Mouse (Mus musculus): ENCODE measurements around the gene Atxn1. TPM values are rescaled to one million over a fixed set of nuclear protein-coding genes. Genes with fewer than 3 reads are reported as not detected.
A peak's percentile ranks its signal among the peaks of the same experiment; 100 is the strongest.

The Atxn1 gene
- total and polyA plus RNA-seq, 3 experiments = 8.0 to 13.1 (median 9.7) TPM

DNA sequence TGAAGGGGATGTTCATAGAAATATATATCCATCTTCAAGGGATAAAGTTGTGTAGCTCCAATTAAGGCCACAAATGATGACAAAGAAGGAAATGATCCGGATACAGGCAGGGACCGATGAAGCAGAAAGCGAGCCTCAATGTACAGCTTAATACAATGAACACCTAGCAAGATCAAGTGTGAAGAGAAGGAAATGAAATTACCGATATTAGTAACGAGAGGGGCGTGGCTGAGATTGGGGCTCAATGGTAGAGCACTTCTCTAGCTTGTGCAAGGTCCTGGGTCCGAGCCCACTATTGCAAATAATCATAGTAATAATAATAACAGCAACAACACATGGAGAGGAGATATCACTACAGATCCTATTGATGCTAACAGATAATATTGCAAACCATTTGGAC is 54.5 kb downstream of the Atxn1 start (continued):
- no peak for TF ChIP-seq NELFE (IDR thresholded peaks at IDR 0.05; ENCODE audit: low read depth, low read length)
- no peak for TF ChIP-seq ZC3H11A (IDR thresholded peaks at IDR 0.05; ENCODE audit: low read depth, low read length)
- TF ChIP-seq E2F4 (IDR thresholded peaks at IDR 0.05; ENCODE audit: insufficient replicate concordance, low read depth, low read length) = no peak
- no peak for TF ChIP-seq UBTF (IDR thresholded peaks at IDR 0.05; ENCODE audit: low read depth, low read length)
- TF ChIP-seq CHD2 (IDR thresholded peaks at IDR 0.05; ENCODE audit: low read length) = no peak
- TF ChIP-seq MAX (IDR thresholded peaks at IDR 0.05; ENCODE audit: low read length) = no peak
- no peak for TF ChIP-seq KAT2A (IDR thresholded peaks at IDR 0.05; ENCODE audit: insufficient replicate concordance, low read length)
- no peak for TF ChIP-seq TCF12 (IDR thresholded peaks at IDR 0.05; ENCODE audit: low read depth, low read length)
- peak; percentile 61; the same call in 1 of the 2 replicates for TF ChIP-seq JUN (IDR thresholded peaks at IDR 0.05; ENCODE audit: insufficient read depth, low read depth, low read length)

DNA sequence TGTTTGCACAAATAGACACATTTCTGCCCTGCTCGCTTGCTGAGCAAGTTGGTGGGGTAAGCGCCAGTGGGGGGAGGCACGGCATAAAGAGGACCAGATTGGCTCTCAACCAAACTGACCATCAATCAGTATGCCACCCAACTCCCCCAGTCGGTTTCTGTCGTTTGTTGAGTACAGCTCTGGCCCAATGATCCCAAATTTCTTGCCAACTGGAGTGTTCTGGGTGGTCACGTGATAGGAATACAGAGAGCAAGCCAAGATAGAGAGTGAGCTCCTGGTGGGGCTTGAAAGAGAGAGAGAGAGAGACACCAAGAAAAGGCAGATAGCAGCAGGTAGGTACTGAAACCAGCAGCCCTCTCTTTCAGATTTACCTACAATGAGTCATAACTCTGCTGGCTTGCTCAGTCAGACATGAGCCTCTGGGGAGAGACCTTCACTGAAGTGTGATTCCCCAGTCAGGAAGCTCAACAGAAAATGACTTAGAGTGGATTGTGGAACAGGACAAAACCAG is 57.6 kb downstream of the Atxn1 start:
- DNase-seq (ENCODE audit: extremely low read depth) = peak; percentile 85
- Histone ChIP-seq H3K9me3 (replicated peaks; ENCODE audit: low read length) (no peaks in the 10 kb centered on the region), H3K9ac (ENCODE audit: insufficient read depth, low read depth) (peak overlapping the region; percentile 33), H3K4me3 (replicated peaks in 1 of 3; ENCODE audit: low read depth in 2 of 3, low read length in 2 of 3, poor library complexity in 1 of 3) (peak overlapping the region in 2 of 3 experiments; percentile 11 to 41), H3K4me2 (ENCODE audit: insufficient read depth, low read depth, poor library complexity, severe bottlenecking) (peak overlapping the region; percentile 88), H3K27ac (ENCODE audit: insufficient read depth, low read depth) (peak overlapping the region; percentile 91), H3K27me3 (replicated peaks) (no peaks in the 10 kb centered on the region), H3K79me2 (replicated peaks; ENCODE audit: control insufficient read depth, extremely low read depth, insufficient read depth, poor library complexity, severe bottlenecking) (peaks cover 42% of the 10 kb centered on the region), H3K4me1 (ENCODE audit: control insufficient read depth in 1 of 2, insufficient read depth in 2 of 2) (peaks cover 45 to 91% of the 10 kb centered on the region in 2 experiments), H3K36me3 (replicated peaks in 1 of 2; ENCODE audit: control insufficient read depth in 1 of 2, insufficient read depth in 1 of 2, low read length in 1 of 2) (peaks cover 0 to 16% of the 10 kb centered on the region in 2 experiments)
- dilution Hi-C loops (cut with MboI; ENCODE audit: extremely low pct_ligation_motif_present, extremely low pct_unique_long_range_greater_than_20kb, low sequenced_read_pairs) (no loop called here), in situ Hi-C loops (cut with MboI; ENCODE audit: low pct_ligation_motif_present, low pct_unique_long_range_greater_than_20kb, low sequenced_read_pairs) (no loop called here)
- TF ChIP-seq MAZ (IDR thresholded peaks at IDR 0.05; ENCODE audit: low read depth, low read length) (no peak; the same call in 1 of the 2 replicates), HCFC1 (IDR thresholded peaks at IDR 0.05; ENCODE audit: low read depth, low read length) (no peak), TCF12 (IDR thresholded peaks at IDR 0.05; ENCODE audit: low read depth, low read length) (peak; percentile 71; the same call in 1 of the 2 replicates), PAX5 (IDR thresholded peaks at IDR 0.05; ENCODE audit: low read length) (no peak), ZKSCAN1 (IDR thresholded peaks at IDR 0.05; ENCODE audit: borderline replicate concordance, low read depth, low read length) (no peak), ELF1 (IDR thresholded peaks at IDR 0.05; ENCODE audit: low read depth, low read length) (peak; percentile 44; the same call in 1 of the 2 replicates), CHD2 (IDR thresholded peaks at IDR 0.05; ENCODE audit: low read length) (peak; percentile 69), MYC (IDR thresholded peaks at IDR 0.05; ENCODE audit: low read depth, low read length) (peak; percentile 75; the same call in 1 of the 2 replicates), ZNF384 (IDR thresholded peaks at IDR 0.05; ENCODE audit: low read depth, low read length) (no peak), SIN3A (IDR thresholded peaks at IDR 0.05; ENCODE audit: low read length) (peak; percentile 64; the same call in 1 of the 2 replicates), EP300 (IDR thresholded peaks at IDR 0.05; ENCODE audit: low read length) (peak; percentile 95), KAT2A (IDR thresholded peaks at IDR 0.05; ENCODE audit: insufficient replicate concordance, low read length) (no peak), MEF2A (IDR thresholded peaks at IDR 0.05; ENCODE audit: borderline replicate concordance, low read depth, low read length) (peak; percentile 60; the same call in 1 of the 2 replicates), RCOR1 (conservative IDR thresholded peaks at IDR 0.05; ENCODE audit: low read depth, low read length) (peak; percentile 63), USF1 (IDR thresholded peaks at IDR 0.05; ENCODE audit: low read depth, low read length) (peak; percentile 84), BHLHE40 (IDR thresholded peaks at IDR 0.05; ENCODE audit: low read depth, low read length) (peak; percentile 91), JUN (IDR thresholded peaks at IDR 0.05; ENCODE audit: insufficient read depth, low read depth, low read length) (peak; percentile 87), POLR2AphosphoS2 (IDR thresholded peaks at IDR 0.05; ENCODE audit: low read depth, low read length) (no peak), JUND (conservative IDR thresholded peaks at IDR 0.05; ENCODE audit: low read depth, low read length) (peak; percentile 93), CHD1 (IDR thresholded peaks at IDR 0.05; ENCODE audit: low read depth, low read length) (no peak), RAD21 (IDR thresholded peaks at IDR 0.05; ENCODE audit: low read depth, low read length) (no peak; the same call in 1 of the 2 replicates), IRF4 (IDR thresholded peaks at IDR 0.05; ENCODE audit: low read depth, low read length) (peak; percentile 95), MAX (IDR thresholded peaks at IDR 0.05; ENCODE audit: low read length) (0 out of 2 replicates have a peak, but pooled peaks have one; percentile 28), ZMIZ1 (IDR thresholded peaks at IDR 0.05; ENCODE audit: low read depth, low read length) (no peak), NRF1 (IDR thresholded peaks at IDR 0.05; ENCODE audit: low read depth, low read length) (no peak), MXI1 (IDR thresholded peaks at IDR 0.05; ENCODE audit: low read depth, low read length) (no peak; the same call in 1 of the 2 replicates), SMC3 (IDR thresholded peaks at IDR 0.05; ENCODE audit: low read depth, low read length) (peak; percentile 22; the same call in 1 of the 2 replicates), UBTF (IDR thresholded peaks at IDR 0.05; ENCODE audit: low read depth, low read length) (no peak), USF2 (conservative IDR thresholded peaks at IDR 0.05; ENCODE audit: low read depth, low read length) (peak; percentile 82), GABPA (IDR thresholded peaks at IDR 0.05; ENCODE audit: insufficient replicate concordance, low read depth, low read length) (no peak), CTCF (conservative IDR thresholded peaks at IDR 0.05 in 1 of 2, IDR thresholded peaks at IDR 0.05 in 1 of 2; ENCODE audit: low read depth in 2 of 2, low read length in 2 of 2) (no peak), E2F4 (IDR thresholded peaks at IDR 0.05; ENCODE audit: insufficient replicate concordance, low read depth, low read length) (no peak), ZC3H11A (IDR thresholded peaks at IDR 0.05; ENCODE audit: low read depth, low read length) (no peak), POLR2A (IDR thresholded peaks at IDR 0.05; ENCODE audit: low read depth, low read length) (0 out of 2 replicates have a peak, but pooled peaks have one; percentile 39)
